Mouse (Mus musculus) frontal cortex, adult (tissue): ENCODE measurements at regions not wholly inside any gene's neighbourhood (a gene's known extent, or its start where the extent isn't known, plus 50 kb on each side); places are given as distances from the start of the nearest gene placed in this dataset.
"Not testable (repeated sequence)": the region's sequence is repeated elsewhere in the genome, so short reads cannot be mapped to it uniquely, and the experiment has no call there.

ENCODE experiments used
- ATAC-seq: cut with Nextera tagmentation; 2 replicates; pipeline ENCODE4 v1.9.2; 2017; ENCODE audit warnings: mild to moderate bottlenecking, moderate library complexity, mixed read lengths; ENCODE audit not compliant: low TSS enrichment

- ATAC-seq: no peak
Observed at GRCm38 (mm10) chr7:39727935-39728557, 210.5 kb downstream of the Zfp619 start.

GRCm38 (mm10) chr7:39728930-39729329 is 211.4 kb downstream of the Zfp619 start:
- no peak for ATAC-seq

- no peak for ATAC-seq
Observed at GRCm38 (mm10) chr7:39729723-39730122, 212.2 kb downstream of the Zfp619 start.

- ATAC-seq: no peak
Observed at GRCm38 (mm10) chr7:39732790-39733189, 215.2 kb downstream of the Zfp619 start.

GRCm38 (mm10) chr7:39748395-39748794 is 230.8 kb downstream of the Zfp619 start:
- ATAC-seq: not testable (repeated sequence)

GRCm38 (mm10) chr7:39750448-39750847 is 232.9 kb downstream of the Zfp619 start:
- ATAC-seq: no peak

- ATAC-seq: no peak
Observed at GRCm38 (mm10) chr7:39764366-39764765, 246.8 kb downstream of the Zfp619 start.

- no peak for ATAC-seq
Observed at GRCm38 (mm10) chr7:39765094-39765493, 247.5 kb downstream of the Zfp619 start.

GRCm38 (mm10) chr7:39773291-39773690 is 255.7 kb downstream of the Zfp619 start:
- no peak for ATAC-seq

GRCm38 (mm10) chr7:39789321-39789720 is 271.8 kb downstream of the Zfp619 start:
- ATAC-seq: peak; percentile 93

GRCm38 (mm10) chr7:39789880-39790279 is 272.3 kb downstream of the Zfp619 start:
- ATAC-seq: no peak

GRCm38 (mm10) chr7:39794751-39795150 is 277.2 kb downstream of the Zfp619 start:
- ATAC-seq: no peak

GRCm38 (mm10) chr7:39804276-39804675 is 286.7 kb downstream of the Zfp619 start:
- ATAC-seq: peak; percentile 99

GRCm38 (mm10) chr7:39818036-39818435 is 300.5 kb downstream of the Zfp619 start:
- ATAC-seq: no peak

- no peak for ATAC-seq
Observed at GRCm38 (mm10) chr7:39822550-39823178, 305.1 kb downstream of the Zfp619 start.

GRCm38 (mm10) chr7:39828378-39828777 is 310.8 kb downstream of the Zfp619 start:
- no peak for ATAC-seq

- no peak for ATAC-seq
Observed at GRCm38 (mm10) chr7:39830831-39831230, 313.3 kb downstream of the Zfp619 start.

GRCm38 (mm10) chr7:39841988-39842387 is 324.4 kb downstream of the Zfp619 start:
- ATAC-seq: no peak

GRCm38 (mm10) chr7:39847914-39848782 is 330.6 kb downstream of the Zfp619 start:
- ATAC-seq: peak; percentile 93

- ATAC-seq: no peak
Observed at GRCm38 (mm10) chr7:39857301-39857700, 339.7 kb downstream of the Zfp619 start.

- ATAC-seq: no peak
Observed at GRCm38 (mm10) chr7:39862835-39863234, 345.3 kb downstream of the Zfp619 start.

GRCm38 (mm10) chr7:39864130-39864529 is 346.6 kb downstream of the Zfp619 start:
- no peak for ATAC-seq

GRCm38 (mm10) chr7:39864781-39865180 is 347.2 kb downstream of the Zfp619 start:
- no peak for ATAC-seq
